Mouse (Mus musculus) heart, postnatal 0 days (tissue): ENCODE results near the gene Homer3.

Source experiments
- CTCF ChIP-seq: IDR thresholded peaks from 2 replicates; pipeline ENCODE4 v1.5.1; 2016; ENCODE audit warnings: antibody characterized with exemption, control low read depth, low read depth
- EP300 ChIP-seq: IDR thresholded peaks from 2 replicates; pipeline ENCODE4 v1.6.1; 2016; ENCODE audit warnings: antibody characterized with exemption, low read depth

DNA sequence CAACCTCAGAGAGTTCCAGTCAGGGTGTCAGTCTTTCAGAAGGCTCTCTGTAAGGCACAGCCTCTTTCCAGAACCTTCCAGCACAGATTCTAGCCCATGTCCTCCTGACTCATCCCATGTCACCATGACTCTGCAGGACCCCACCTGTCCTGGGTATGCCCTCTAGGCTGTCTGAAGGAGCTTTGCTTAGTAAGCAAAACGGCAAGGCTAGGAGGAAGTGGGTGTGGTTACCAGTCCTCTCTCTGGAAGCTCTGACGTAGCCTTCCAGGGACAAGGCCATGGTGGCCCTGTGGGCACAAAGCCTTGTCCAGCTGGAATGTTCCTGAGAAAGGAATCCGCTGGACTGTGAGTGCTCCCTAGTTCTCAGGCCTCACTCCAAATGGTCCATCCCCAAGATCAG lies 9.7 kb upstream of the Homer3 start:
- TF ChIP-seq CTCF, result no peak
- TF ChIP-seq EP300, result no peak
